Mouse (Mus musculus): Measurements from ENCODE around the gene Fam162a. TPM values are rescaled to one million over a fixed set of nuclear protein-coding genes. Genes with fewer than 3 reads are reported as not detected.
A peak's percentile ranks its signal among the peaks of the same experiment; 100 is the strongest.
"Not testable (repeated sequence)": the region's sequence is repeated elsewhere in the genome, so short reads cannot be mapped to it uniquely, and the experiment has no call there.

Fam162a gene
- total RNA-seq (2021), result 10 to 100 TPM; 60.6 to 62.3 TPM
- long read RNA-seq, experiment 1, transcript Fam162a-201 (5 exons, 718 nt), result major isoform, 14 of 15 reads
- long read RNA-seq, experiment 1, partial matches to known transcripts, result 0 of 15 reads
- long read RNA-seq, experiment 1, other reads (novel, unspliced or antisense), result 1 of 15 reads
- long read RNA-seq, experiment 2, transcript Fam162a-201 (5 exons, 718 nt), result major isoform, 15 of 17 reads
- long read RNA-seq, experiment 2, partial matches to known transcripts, result 1 of 17 reads
- long read RNA-seq, experiment 2, other reads (novel, unspliced or antisense), result 1 of 17 reads

- intact Hi-C loops (cut with DNase I), result loop anchor here (2.0 to 5.0 kb wide), 3 partner anchors 29 to 756 kb away; partner anchors contain the start of gene Iqcb1
- no peak; the same call in 1 of the 2 replicates for TF ChIP-seq CTCF (IDR thresholded peaks at IDR 0.05)
These were observed at the start of gene Fam162a, which contains the start of gene Ccdc58 for GRCm38 (mm10) chr16:36071450-36072379. Gene Fam162a, minus strand, starts transcription at chr16:36071594. Gene Ccdc58, plus strand, starts transcription at chr16:36071685.

GRCm38 (mm10) chr16:36115751-36116150 lies 44.4 kb upstream of the Fam162a start:
- H3K27ac ChIP-seq; DNase-seq (ENCODE audit: extremely low spot score in 1 of 2, low spot score in 2 of 2); intact Hi-C loops (cut with DNase I); H3K4me3 ChIP-seq: not testable (repeated sequence)

More at GRCm38 (mm10) chr16:36071450-36072379, at the start of gene Fam162a, which contains the start of gene Ccdc58:
- peak within 1 kb of the TSS; percentile 100 for H3K27ac ChIP-seq
- peak; percentile 92 to 93 for DNase-seq (ENCODE audit: extremely low spot score in 1 of 2, low spot score in 2 of 2)
- H3K4me3 ChIP-seq, result peak within 1 kb of the TSS; percentile 61

- DNase-seq (ENCODE audit: extremely low spot score in 1 of 2, low spot score in 2 of 2); intact Hi-C loops (cut with DNase I); H3K27ac ChIP-seq; H3K4me3 ChIP-seq: not testable (repeated sequence)
These were observed 40.1 kb upstream of the Fam162a start for GRCm38 (mm10) chr16:36111486-36111885.

GRCm38 (mm10) chr16:36102211-36102610 lies 30.8 kb upstream of the Fam162a start:
- H3K27ac ChIP-seq, result no peak overlapping the region
- intact Hi-C loops (cut with DNase I), result no loop called here
- H3K4me3 ChIP-seq, result no peak overlapping the region
- DNase-seq (ENCODE audit: extremely low spot score in 1 of 2, low spot score in 2 of 2), result no peak
- no peak for TF ChIP-seq CTCF (IDR thresholded peaks at IDR 0.05)

GRCm38 (mm10) chr16:36101526-36101925 lies 30.1 kb upstream of the Fam162a start:
- intact Hi-C loops (cut with DNase I), result no loop called here
- no peak for TF ChIP-seq CTCF (IDR thresholded peaks at IDR 0.05)
- no peak overlapping the region for H3K4me3 ChIP-seq
- DNase-seq (ENCODE audit: extremely low spot score in 1 of 2, low spot score in 2 of 2), result no peak
- H3K27ac ChIP-seq, result no peak overlapping the region

- intact Hi-C loops (cut with DNase I); DNase-seq (ENCODE audit: extremely low spot score in 1 of 2, low spot score in 2 of 2); H3K27ac ChIP-seq; H3K4me3 ChIP-seq: not testable (repeated sequence)
These were observed 26.6 kb upstream of the Fam162a start for GRCm38 (mm10) chr16:36097813-36098499.

- Histone ChIP-seq H3K27ac (no peak overlapping the region), H3K4me3 (no peak overlapping the region)
- no peak for TF ChIP-seq CTCF (IDR thresholded peaks at IDR 0.05)
- intact Hi-C loops (cut with DNase I), result loop anchor here (5.0 kb wide), 1 partner anchor 528 kb away; no protein-coding TSS in a partner anchor
- DNase-seq (ENCODE audit: extremely low spot score in 1 of 2, low spot score in 2 of 2), result no peak
These were observed 22.7 kb upstream of the Fam162a start for GRCm38 (mm10) chr16:36094079-36094478.

- no peak for TF ChIP-seq CTCF (IDR thresholded peaks at IDR 0.05)
- no peak overlapping the region for H3K27ac ChIP-seq
- no peak overlapping the region for H3K4me3 ChIP-seq
- DNase-seq (ENCODE audit: extremely low spot score in 1 of 2, low spot score in 2 of 2), result no peak
- intact Hi-C loops (cut with DNase I), result loop anchor here (5.0 kb wide), 1 partner anchor 531 kb away; no protein-coding TSS in a partner anchor
These were observed 19.6 kb upstream of the Fam162a start for GRCm38 (mm10) chr16:36090785-36091509.

- intact Hi-C loops (cut with DNase I), result loop anchor here (5.0 kb wide), 1 partner anchor 532 kb away; no protein-coding TSS in a partner anchor
- H3K27ac ChIP-seq, result no peak overlapping the region
- peak; percentile 30; the same call in 1 of the 2 replicates for TF ChIP-seq CTCF (IDR thresholded peaks at IDR 0.05)
- no peak overlapping the region for H3K4me3 ChIP-seq
- no peak for DNase-seq (ENCODE audit: extremely low spot score in 1 of 2, low spot score in 2 of 2)
These were observed 18.6 kb upstream of the Fam162a start for GRCm38 (mm10) chr16:36089850-36090616.

- Histone ChIP-seq H3K27ac (no peak overlapping the region), H3K4me3 (no peak overlapping the region)
- no peak for DNase-seq (ENCODE audit: extremely low spot score in 1 of 2, low spot score in 2 of 2)
- intact Hi-C loops (cut with DNase I), result no loop called here
- no peak for TF ChIP-seq CTCF (IDR thresholded peaks at IDR 0.05)
These were observed 17.7 kb upstream of the Fam162a start for GRCm38 (mm10) chr16:36089065-36089464.
